Mouse (Mus musculus): ENCODE measurements around the gene Fam173a. TPM values are rescaled to one million over a fixed set of nuclear protein-coding genes. Genes with fewer than 3 reads are reported as not detected.

Fam173a gene
- total RNA-seq (2015; ENCODE audit: low replicate concordance) (14.8 and 24.9 TPM in 2 replicates), total RNA-seq (2017; ENCODE audit: low replicate concordance) (7.7 and 9.6 TPM in 2 replicates)

- peak; percentile 42; the same call in 1 of the 2 replicates for ATAC-seq (replicated peaks; ENCODE audit: low FRiP score, poor library complexity, severe bottlenecking)
Measured at GRCm38 (mm10) chr17:25792615-25793014, at the start of gene Fam173a. TSS of gene Fam173a (minus strand) at chr17:25792901.

- ATAC-seq (replicated peaks; ENCODE audit: low FRiP score, poor library complexity, severe bottlenecking) = no peak
Measured at GRCm38 (mm10) chr17:25841117-25841880, 48.6 kb upstream of the Fam173a start, which contains the start of gene Gm20683. TSS of gene Gm20683 (minus strand) at chr17:25841763.

- no peak for ATAC-seq (replicated peaks; ENCODE audit: low FRiP score, poor library complexity, severe bottlenecking)
Measured at GRCm38 (mm10) chr17:25840519-25840918, 47.8 kb upstream of the Fam173a start.

GRCm38 (mm10) chr17:25839455-25840235 lies 46.9 kb upstream of the Fam173a start:
- no peak for ATAC-seq (replicated peaks; ENCODE audit: low FRiP score, poor library complexity, severe bottlenecking)

GRCm38 (mm10) chr17:25838904-25839303 lies 46.2 kb upstream of the Fam173a start:
- ATAC-seq (replicated peaks; ENCODE audit: low FRiP score, poor library complexity, severe bottlenecking) = no peak

GRCm38 (mm10) chr17:25837533-25837932 lies 44.8 kb upstream of the Fam173a start:
- no peak for ATAC-seq (replicated peaks; ENCODE audit: low FRiP score, poor library complexity, severe bottlenecking)

- no peak for ATAC-seq (replicated peaks; ENCODE audit: low FRiP score, poor library complexity, severe bottlenecking)
Measured at GRCm38 (mm10) chr17:25837076-25837410, 44.3 kb upstream of the Fam173a start, which contains the start of gene Rhbdl1. TSS of gene Rhbdl1 (minus strand) at chr17:25837295.

- no peak for ATAC-seq (replicated peaks; ENCODE audit: low FRiP score, poor library complexity, severe bottlenecking)
Measured at GRCm38 (mm10) chr17:25836397-25837075, 43.8 kb upstream of the Fam173a start.

GRCm38 (mm10) chr17:25835816-25836215 lies 43.1 kb upstream of the Fam173a start:
- ATAC-seq (replicated peaks; ENCODE audit: low FRiP score, poor library complexity, severe bottlenecking) = no peak

- ATAC-seq (replicated peaks; ENCODE audit: low FRiP score, poor library complexity, severe bottlenecking) = no peak
Measured at GRCm38 (mm10) chr17:25835301-25835700, 42.6 kb upstream of the Fam173a start.

- no peak for ATAC-seq (replicated peaks; ENCODE audit: low FRiP score, poor library complexity, severe bottlenecking)
Measured at GRCm38 (mm10) chr17:25834595-25835222, 42.0 kb upstream of the Fam173a start.

- ATAC-seq (replicated peaks; ENCODE audit: low FRiP score, poor library complexity, severe bottlenecking) = no peak
Measured at GRCm38 (mm10) chr17:25833961-25834594, 41.4 kb upstream of the Fam173a start.

GRCm38 (mm10) chr17:25833291-25833663 lies 40.6 kb upstream of the Fam173a start, which contains the start of gene Stub1:
TSS of gene Stub1 (minus strand) at chr17:25833404.
- peak; percentile 62 for ATAC-seq (replicated peaks; ENCODE audit: low FRiP score, poor library complexity, severe bottlenecking)

GRCm38 (mm10) chr17:25832436-25833290 lies 40.0 kb upstream of the Fam173a start:
- peak; percentile 80 for ATAC-seq (replicated peaks; ENCODE audit: low FRiP score, poor library complexity, severe bottlenecking)

- ATAC-seq (replicated peaks; ENCODE audit: low FRiP score, poor library complexity, severe bottlenecking) = no peak
Measured at GRCm38 (mm10) chr17:25831451-25832281, 39.0 kb upstream of the Fam173a start.

- no peak for ATAC-seq (replicated peaks; ENCODE audit: low FRiP score, poor library complexity, severe bottlenecking)
Measured at GRCm38 (mm10) chr17:25830806-25831431, 38.2 kb upstream of the Fam173a start.

GRCm38 (mm10) chr17:25830200-25830753 lies 37.6 kb upstream of the Fam173a start:
- no peak for ATAC-seq (replicated peaks; ENCODE audit: low FRiP score, poor library complexity, severe bottlenecking)
